Mouse (Mus musculus) myocyte (in vitro differentiated cells): ENCODE measurements around the gene Zfp791.

ENCODE experiments used
- CEBPB ChIP-seq: IDR thresholded peaks from 2 replicates; pipeline ENCODE4 v1.6.1; 2011; ENCODE audit warnings: mild to moderate bottlenecking, moderate library complexity; ENCODE audit not compliant: poor library complexity, insufficient read depth, severe bottlenecking
- MAX ChIP-seq: IDR thresholded peaks from one replicate; pipeline ENCODE4 v1.6.1; 2011; ENCODE audit warnings: low read depth, mild to moderate bottlenecking, control low read depth
- POLR2A ChIP-seq: IDR thresholded peaks from one replicate; pipeline ENCODE4 v1.6.1; 2011; ENCODE audit warnings: low read depth, mild to moderate bottlenecking, control low read depth, moderate library complexity; ENCODE audit not compliant: insufficient read length
- TCF12 ChIP-seq: IDR thresholded peaks from one replicate; pipeline ENCODE4 v1.6.1; 2011; ENCODE audit warnings: mild to moderate bottlenecking, control low read depth; ENCODE audit not compliant: poor library complexity, insufficient read depth, severe bottlenecking

DNA sequence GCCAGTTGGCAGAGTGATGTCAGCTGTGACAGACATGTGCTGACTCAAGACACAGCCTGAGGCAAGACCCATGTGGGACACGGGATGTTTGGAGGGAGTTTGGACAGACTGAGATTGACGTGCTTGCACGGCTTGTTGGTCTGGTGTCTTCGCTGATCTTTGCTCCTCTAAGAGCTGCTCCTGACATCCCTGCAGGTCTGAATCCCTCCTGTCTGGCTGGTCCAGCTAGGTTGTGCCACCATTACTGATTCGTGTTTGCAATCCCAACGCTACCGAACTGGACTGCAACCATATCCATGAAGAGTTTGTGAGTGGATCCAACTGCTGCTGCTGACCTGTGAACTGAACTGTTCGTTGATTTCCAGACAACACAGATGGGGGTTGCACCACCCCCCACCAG is 796 bp upstream of the Zfp791 start:
- TF ChIP-seq MAX (no peak), TCF12 (no peak), POLR2A (no peak), CEBPB (no peak)
